Mouse (Mus musculus): Measurements from ENCODE around the gene Acod1.

DNA sequence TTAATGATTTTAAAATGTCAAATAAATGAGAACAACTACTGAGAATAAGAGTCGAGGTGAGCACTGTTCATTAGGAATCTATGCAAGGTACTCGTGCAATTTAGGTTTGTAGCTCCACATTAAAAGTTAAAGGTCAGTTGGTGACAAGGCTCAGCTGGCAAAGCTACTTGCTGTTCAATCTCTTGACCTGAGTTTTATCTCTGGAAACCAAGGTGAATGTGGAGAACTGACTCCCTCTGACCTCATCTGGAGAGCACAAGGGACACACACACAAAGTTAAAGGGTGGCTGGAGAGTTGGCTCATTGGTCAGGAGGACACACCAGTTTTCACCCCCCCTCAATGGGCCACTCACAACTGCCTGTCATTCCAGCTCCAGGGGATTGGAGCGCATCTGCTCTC, 54.4 kb downstream of the Acod1 start:
- TF ChIP-seq CTCF (conservative IDR thresholded peaks at IDR 0.05; ENCODE audit: low read length), result no peak
- TF ChIP-seq POU5F1 (IDR thresholded peaks at IDR 0.05; ENCODE audit: borderline replicate concordance, low read length), result no peak

All from E14TG2a.4 (cell line).